Mouse (Mus musculus) spleen, postnatal 36 days (tissue): ENCODE measurements around the gene Tent4a.

Experiments
- DNase-seq, 2 experiments: peaks; one replicate each; pipeline ENCODE4 v3.0.0; 2022; ENCODE audit warnings: low spot score in 2 of 2, mixed read lengths in 1 of 2

The Tent4a gene

DNA sequence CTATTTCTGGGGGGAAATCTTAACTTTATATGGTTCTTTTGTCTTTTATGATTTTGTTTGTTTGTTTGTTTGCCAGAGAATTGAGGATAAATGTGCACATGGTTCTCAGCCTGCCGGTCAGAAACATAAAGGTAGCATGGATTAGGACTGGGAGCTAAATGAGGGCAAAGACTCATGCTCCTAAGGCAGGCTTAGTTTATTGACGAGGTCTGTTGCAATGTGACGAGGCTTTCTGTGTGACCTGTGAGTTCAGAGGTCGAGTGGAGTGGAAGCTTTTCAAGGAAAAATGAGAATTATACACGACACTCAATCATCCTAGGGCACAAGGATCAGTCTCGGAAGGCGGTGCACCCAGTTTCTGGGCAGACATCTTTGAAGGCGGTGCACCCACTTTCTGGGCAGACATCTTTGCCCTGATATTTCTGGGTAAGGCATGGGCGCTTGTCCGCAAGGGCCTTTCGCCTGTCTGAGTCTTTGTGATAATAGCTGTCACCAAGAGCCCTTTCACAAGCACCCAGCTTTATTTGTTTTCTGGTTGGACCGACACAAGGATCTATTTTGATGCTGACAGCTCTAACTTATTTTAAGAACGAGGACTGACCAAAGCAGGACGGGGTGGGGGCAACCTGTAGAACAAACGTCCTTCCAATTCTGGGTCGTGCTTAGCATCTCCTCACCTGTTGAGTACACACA lies 13.2 kb upstream of the Tent4a start:
- no peak for DNase-seq

DNA sequence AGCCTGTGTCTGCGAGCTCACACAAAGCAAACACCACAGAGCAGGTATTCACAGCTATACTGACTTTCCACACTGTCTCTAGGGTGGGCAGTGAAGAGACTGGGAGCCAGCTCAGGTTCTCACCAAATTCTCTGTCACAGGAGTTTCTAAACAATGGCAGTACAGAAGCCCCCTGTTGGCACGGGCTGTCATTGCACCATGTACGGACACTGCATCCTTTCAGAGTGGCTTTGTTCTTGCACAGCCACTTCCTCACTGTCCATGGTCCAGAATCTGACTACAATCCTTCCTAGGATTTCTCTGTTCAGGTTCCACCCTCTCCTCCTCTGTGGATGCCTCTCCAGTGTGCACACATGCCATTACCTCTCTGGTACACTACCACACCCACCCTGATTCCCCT lies 10.6 kb upstream of the Tent4a start:
- DNase-seq, result peak; percentile 32 to 46

DNA sequence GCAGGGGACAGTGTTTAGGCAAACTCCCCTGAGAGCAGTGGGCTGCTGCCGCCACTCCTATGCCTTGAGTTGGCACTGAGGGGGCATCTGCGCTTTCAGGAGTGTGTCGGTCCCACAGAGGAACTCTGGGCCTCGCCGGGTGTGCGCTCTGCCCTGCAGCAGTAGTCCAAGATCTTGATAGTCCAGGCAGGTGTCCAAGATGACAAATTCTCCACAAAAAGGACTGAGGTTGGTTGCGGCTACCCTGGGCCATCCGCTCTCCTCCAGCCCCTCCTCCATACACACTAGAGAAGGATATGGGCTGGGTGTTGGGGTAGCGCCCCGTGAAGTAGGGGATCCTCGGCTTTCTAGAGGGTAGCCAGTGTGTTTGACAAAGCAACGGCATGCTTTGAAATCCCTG lies 9.2 kb upstream of the Tent4a start:
- DNase-seq, result no peak

DNA sequence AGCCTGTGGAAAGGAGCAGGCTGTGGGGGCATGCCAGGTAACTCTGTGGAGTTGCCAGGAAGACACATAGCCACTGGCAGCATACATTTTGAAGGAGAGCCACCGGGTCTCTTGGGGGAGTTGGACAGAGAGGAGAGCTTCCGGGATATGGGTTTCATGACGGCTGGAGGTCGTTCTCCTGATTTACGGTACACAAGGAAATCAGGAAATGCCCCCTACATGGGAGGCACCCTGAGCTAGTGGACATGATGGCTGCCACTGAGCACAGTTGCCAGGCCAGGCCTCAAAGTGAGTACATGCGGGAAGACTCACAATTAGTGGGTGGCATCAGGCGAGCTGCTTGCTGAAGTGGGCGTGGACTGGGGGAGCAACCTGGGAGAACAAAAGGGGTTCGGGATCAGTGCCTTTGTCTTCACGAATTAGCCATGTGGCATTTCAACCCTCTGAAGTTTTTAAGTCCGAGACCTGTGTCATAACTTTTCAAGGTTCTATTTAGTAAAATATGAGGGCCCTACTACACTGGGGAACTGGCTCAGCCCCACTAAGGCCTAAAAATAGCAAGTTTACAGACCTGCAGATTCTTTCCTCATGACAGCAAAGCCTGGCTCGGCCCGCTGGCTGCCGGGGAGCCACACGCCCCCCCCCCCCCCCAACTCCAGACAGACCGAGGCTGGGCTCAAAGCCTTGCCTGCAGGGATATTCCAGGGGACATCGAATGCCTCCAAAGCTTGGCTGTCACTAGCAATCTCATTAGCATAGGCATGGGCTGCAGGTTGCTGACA lies 8.3 kb upstream of the Tent4a start:
- DNase-seq, result no peak

DNA sequence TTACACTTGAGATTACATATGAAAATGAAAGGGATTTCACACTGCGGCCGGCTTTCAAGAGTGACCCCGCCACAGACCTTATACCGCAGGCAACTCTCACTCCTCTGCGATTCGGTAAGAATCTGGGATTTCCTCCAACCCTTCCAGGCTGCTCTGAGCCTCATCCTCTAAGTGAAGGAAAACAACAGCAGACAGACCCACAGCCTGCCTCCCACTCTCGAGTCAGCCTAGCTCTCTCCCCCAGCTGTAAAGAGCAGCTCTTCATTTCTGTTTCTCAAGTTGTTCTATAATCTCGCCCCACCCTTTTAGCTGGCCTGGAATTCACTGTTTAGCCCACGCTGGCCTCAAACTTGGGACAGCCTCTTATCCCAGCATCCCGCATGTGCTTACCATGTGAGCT lies 7.4 kb upstream of the Tent4a start:
- DNase-seq, result no peak

DNA sequence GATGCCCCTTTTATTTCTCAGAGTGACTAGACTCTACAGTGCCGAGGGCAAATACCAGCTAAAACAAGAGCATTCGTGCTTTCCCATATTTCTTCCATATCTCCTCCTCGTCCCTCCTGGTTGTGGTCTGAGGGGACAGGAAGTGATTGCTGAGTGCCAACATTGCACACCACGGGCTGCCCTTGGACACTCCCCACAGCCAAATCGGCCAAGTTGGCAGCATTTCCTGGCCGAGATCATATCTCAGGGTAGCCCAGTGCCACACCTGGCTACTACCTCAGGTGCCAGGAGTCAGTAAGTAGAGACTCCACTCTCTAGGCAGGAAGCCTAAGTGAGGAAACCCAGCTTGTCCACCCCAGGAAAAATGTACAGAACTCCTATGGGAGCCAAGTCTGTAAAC lies 6.8 kb upstream of the Tent4a start:
- DNase-seq, result no peak

DNA sequence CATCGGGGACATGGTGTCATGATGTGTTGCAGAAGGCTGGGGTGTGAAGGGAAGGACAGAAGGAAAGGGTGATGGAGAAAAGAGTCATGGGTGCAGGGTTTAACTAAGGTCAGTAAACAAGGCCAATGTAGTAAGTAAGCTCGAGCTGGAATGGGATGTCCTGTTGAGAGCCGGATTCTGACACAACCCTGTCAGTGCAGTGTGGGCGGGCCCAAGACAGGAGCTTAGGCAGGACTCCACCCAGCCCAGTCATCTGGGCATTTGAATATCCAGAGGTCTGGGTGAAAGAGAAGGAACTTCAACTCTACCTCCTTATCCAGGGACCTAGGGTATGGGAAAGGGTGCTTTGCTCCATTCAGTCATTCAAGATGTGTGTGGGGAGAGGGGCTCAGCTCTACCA lies 3.9 kb upstream of the Tent4a start:
- no peak for DNase-seq

DNA sequence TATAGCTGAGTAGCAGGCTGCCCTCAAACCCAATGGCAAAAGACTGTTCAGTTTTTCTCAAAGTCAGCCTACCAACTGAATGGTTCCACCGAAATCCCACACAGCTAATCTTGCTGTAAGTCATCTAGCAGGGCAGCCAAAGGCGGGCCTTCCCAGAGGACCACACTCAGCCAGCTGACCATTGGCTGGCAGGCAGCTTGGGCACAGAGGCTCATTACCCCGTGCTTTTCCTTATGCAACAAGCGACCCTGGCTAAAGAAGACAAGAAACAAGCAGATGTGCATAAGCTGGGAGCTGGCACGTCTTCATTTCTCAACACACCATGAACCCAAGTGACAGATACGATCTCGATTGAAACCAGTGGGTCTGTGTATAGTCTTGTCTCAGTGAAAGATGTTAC lies 2.9 kb upstream of the Tent4a start:
- no peak for DNase-seq

DNA sequence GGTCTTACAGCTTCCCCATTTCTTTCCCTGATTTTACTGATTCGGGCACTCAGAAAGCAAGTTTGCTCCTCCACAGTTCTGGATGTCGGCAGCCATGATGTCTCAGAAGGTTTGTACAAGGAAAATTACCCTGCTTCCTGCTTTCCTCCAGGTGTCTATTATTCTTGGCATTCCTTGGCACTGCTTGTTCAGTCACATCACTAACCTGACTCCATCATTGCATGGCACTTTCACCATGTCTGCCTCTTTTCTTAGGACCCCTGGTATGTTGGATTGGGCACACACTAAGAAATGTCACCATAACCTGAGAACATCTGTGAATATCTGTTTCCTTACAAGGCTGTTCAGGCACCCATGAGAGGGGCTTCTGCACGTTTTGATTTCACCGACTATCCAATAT lies 1.6 kb upstream of the Tent4a start:
- DNase-seq, result no peak

DNA sequence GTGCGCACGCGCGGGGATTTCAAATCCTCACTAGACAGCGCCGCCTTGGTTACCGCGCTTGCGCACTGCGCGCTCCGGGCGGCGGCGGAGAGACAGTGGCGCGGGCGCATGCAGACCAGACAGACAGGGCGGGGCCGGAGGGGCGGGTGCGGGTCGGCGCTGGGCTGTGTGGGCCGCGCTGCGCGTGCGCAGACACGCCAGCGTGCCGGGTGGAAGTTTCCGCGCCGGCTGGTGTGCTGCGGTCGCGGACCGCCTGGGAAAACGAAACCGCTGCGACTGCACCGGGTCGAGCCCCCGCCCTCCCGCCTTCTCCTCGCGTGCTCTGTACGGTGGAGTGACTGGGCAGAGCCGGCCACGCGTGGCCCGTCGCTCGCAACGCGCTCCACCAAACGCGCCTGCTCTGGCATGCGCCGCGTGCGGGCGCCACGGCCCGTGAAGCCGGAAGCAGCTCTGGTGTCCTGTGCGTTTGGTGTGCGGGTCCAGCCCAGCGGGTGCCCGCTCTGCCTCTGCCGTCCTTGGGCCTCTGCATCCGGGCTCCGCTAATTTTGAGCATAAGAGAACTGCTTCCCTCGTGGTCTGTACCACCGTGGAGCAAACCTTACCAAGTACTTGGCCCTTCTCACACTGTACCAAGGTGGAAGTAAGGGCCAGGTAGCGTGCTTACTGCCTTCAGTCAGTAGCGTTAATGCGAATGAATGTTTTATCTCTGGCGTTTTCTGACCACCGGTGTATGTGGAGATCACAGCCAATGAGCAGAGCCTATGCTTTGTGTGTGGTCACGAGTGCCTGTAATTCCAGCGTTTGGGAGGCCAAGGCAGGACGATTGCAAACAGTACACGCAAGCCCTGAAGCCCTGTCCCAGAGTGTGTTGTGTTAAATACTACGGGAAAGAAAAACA lies 486 bp upstream of the Tent4a start:
- DNase-seq, result peak; percentile 98

DNA sequence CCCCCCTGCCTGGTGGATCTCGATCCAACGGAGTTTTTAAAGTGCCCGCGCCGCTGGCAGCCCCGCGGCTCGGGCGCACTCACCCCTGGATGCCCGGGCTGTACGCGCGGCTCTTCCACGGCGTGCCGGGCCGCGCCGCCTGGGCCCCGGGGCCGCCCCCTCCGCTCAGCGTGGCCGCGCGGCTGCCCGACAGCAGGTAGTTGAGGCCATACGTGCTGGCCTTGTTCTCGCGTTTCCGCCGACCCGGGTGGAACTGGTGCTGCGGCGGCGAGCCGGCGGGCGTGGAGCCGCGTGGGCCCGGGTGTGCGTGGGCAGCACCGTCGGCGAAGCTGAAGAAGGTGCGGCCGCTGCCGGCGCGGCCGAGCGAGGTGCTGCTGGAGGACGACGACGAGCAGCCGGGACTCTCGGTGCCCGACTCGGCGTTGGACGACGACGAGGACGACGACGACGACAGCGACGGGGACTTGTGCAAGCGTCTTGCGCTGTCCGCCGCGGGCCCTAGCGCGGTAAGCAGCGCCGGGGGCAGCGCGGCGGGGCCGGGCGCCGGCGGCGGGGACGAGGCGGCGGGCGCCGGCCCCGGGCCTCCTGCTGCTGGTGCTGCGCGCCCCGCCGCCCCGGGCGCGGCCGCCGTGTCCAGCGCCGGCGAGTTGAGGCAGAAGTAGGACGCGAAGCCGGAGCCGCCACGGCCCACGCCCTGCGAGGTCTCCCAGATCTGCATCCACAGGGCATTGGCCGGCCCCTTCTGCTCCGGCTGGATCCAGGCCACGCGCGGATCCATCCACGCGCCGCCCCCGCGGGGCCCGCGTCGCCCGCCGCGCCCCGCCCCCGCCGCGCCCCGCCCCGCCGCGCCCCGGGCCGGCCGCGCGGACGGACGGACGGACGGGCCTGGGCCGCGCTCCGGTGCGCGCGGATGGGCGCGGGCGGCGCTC lies 748 bp downstream of the Tent4a start, which contains the start of gene Nsun2:
TSS of gene Nsun2 (plus strand) at position 342 of the 929 bp plus-strand sequence.
- peak; percentile 36 to 40 for DNase-seq

DNA sequence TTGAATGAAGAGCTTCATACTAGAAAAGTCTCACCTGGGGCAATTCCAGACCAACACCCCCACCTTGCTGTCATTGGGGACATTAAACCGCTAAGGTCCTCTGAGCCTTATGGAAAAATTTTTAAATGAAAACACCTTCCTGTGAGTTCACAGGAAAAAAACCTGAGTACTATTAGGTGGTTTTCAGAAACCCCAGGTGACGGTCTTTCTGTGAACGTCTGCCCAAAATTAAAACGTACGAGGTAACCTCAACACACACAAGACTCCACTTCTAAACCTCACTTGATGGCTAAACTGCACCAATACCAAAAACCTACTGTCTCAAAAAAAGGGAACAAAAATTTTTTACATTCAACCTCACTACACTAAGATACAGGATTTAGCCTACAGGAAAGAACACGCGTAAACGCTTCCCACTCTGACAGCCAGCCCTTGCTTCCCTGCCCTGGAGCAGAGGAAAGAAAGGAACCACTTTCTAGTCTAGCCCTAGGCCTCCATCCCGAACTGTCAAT lies 1.5 kb downstream of the Tent4a start:
- no peak for DNase-seq

DNA sequence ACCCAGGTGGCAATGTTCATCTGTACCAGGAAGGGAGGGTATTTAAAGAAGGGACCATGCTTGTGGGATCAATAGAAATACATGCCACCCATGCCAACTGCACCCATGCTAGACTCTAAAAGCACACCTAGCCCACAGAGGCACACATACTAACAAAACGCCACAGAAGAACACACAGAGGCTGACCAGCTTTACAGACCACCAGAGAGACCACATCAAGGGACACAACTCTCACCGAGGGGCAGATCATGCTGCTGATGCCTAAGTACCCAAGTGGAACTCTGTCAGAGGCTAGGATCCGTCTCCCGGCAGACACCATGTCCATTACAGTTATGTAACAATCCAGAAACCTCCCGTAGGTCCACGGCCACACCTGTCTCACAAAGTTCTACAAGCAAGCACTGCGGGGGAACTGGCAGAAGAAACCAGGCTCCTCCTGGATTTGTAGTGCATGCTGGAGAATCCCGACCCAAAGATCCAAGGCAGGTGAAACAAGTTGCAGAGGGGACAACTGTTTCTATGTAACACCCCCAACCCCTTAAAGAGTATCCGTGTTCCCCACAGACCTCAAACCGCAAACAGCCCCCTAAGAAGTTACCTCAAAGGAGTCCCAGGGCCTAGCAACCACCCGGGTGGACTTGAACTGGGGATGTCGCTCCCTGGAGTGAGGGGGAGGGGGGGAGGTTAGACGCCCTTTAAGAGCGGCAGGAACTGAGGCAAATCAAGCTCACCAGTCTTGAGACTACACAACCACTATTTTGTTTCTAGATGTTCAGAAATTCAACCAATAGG lies 2.1 kb downstream of the Tent4a start:
- no peak for DNase-seq

DNA sequence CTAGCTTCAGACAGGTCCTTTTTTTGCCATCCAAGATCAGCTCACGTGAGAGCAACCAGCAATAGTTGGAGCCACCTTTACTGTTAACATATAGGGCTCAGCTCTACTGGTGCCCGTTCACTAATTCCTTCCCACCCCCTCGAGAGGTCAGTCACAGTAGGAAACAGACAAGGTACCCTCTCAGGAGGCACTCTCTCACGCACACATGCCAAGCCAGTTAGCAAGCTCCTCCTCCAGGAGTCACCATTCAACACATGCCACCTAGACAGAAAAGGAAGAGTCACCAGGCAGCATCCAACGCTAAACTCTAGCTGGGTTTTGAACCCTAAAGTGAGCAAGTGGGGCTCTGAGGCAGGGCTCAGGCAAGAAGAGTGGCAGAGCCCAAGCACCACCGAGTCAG lies 3.0 kb downstream of the Tent4a start:
- DNase-seq, result no peak

DNA sequence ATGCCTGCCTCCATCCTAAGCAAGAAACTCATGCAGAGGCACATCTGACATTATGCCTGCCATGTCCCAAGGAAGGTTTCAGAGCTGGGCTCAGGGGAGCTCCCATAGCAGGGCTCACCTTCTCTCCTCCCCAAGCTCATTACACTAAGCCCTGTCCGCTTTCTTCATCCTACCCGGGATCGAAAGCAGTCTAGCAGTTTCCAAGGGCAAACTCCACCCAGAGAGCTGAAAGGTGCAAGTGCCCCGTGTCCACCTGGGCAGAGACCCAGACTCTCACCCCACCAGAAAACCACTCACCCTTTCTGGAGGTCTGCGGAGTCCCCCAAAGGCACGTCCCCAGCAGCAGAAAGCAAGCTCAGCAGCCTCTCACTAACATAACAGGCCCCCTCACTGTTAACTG lies 3.5 kb downstream of the Tent4a start:
- DNase-seq, result no peak

DNA sequence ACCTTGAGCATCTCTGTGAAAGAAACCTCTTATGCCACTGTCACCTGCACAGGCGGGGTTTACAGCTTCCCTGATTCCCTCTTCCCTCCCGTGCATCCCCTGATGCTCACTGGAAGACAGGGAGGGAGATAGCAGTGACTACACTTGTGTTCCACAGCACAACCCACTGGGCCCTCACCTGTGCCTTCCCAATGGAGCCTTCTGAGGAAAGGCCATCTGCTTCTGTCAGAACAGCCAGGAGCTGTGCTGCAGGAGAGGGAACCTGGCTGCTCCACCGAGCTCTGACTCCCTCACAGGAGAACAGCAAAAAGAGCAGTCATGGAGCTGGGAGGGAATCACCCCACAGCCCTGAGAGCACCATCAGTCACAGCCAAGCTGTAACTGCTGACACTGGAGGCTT lies 4.3 kb downstream of the Tent4a start:
- no peak for DNase-seq

DNA sequence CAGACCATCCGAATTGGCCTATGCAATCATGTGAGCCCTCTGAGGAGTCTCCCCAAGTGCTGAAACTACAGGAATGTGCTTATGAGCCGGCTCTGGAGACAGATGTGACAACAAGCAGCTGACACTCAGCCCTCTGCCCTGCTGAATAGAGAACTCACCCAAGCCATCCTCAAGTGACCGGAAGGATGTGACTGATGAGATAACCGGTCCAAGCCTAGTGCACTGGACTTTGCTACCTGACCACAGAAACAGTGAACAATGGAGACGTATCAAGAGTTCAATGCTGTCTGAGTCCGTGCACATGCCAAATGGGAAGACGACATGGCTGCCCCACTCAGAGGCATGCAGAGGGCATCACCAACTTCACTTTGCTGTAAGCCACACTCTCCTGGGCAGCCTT lies 5.9 kb downstream of the Tent4a start:
- no peak for DNase-seq

DNA sequence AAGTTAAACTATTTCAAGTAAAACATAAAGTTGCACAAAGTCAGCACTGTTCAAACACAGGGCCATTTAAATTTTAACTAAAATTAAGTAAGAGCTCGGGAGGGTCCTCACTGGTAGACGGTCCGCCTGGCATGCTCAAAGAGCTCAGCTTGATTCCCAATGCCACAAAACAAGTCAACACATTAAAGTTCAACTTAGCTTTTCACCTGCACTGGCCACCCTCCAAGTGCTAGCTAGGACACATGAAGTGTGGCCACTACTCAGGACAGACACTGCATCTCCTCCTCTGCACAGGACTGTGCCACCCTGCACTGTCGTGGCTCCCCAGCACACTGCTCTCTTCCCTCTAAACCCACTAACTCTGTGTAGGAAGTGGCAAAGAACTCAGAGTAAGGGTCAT lies 8.6 kb downstream of the Tent4a start:
- no peak for DNase-seq

DNA sequence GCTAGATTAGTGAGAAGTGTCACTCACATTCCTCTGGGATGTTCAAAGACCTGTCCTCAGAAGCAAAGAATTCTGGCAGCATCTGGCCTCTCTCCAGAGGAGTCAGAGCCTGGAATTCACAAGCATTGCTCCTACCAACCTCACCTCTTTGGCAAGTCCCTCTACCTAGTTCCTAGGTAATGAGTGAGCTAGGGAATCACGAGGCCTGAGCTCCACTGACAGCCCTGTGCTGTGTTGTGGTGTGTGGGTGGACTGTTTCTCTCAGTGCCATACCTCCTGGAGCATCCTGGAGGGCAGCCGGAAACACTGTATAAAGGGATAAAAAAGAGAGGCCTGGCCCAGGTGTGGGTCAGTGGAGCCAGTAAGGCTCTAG lies 10.3 kb downstream of the Tent4a start:
- no peak for DNase-seq

DNA sequence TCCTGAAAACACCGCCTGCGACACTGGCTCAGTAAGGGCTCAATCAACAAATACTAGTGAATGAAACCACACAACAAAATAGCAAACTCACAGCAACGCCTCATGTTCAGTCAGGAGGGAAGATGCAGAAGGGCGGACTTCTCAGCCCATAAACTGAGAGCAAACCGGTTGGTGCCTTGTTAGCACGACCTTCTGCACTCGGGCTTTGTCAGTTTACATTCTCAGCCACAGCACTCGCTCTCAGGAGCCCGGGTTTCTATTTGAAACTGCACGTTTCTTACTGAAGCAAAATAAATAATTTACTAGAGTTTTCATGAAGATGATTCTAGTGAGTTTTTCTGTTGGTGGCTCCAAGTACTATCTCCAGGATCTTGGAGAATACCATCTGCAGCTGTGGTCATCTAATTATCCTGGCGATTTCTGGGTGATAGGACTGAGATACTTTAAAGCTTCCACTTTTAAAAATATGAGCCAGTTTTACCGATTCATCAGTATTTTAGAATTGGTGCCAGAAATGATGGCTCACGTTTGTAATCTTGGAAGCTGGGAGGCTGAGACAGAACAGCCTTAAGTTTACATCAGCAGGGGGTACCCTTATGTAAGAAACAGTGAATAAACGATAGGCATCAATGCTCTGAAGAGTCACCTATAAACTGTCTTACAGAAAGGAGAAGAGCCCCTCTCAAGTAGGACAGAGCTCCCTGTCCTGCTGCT lies 10.8 kb downstream of the Tent4a start:
- DNase-seq, result no peak
